Mouse (Mus musculus): Measurements from ENCODE around the gene Fli1.

The Fli1 gene

GRCm38 (mm10) chr9:32521331-32521730, 21.3 kb downstream of the Fli1 start:
- no peak for DNase-seq

GRCm38 (mm10) chr9:32520821-32521220, 21.8 kb downstream of the Fli1 start:
- no peak for DNase-seq

- no peak for DNase-seq
Measured at GRCm38 (mm10) chr9:32519101-32520051, 23.3 kb downstream of the Fli1 start.

GRCm38 (mm10) chr9:32518351-32519075, 24.1 kb downstream of the Fli1 start:
- DNase-seq = no peak

- DNase-seq = no peak
Measured at GRCm38 (mm10) chr9:32516691-32517090, 26.0 kb downstream of the Fli1 start.

GRCm38 (mm10) chr9:32515894-32516686, 26.6 kb downstream of the Fli1 start:
- no peak for DNase-seq

GRCm38 (mm10) chr9:32514406-32515058, 28.1 kb downstream of the Fli1 start:
- DNase-seq = no peak

GRCm38 (mm10) chr9:32513471-32513870, 29.2 kb downstream of the Fli1 start:
- DNase-seq = no peak

GRCm38 (mm10) chr9:32510454-32511263, 32.0 kb downstream of the Fli1 start:
- DNase-seq = no peak

- DNase-seq = no peak
Measured at GRCm38 (mm10) chr9:32509706-32510156, 32.9 kb downstream of the Fli1 start.

GRCm38 (mm10) chr9:32508648-32509047, 34.0 kb downstream of the Fli1 start:
- no peak for DNase-seq

- DNase-seq = no peak
Measured at GRCm38 (mm10) chr9:32508118-32508517, 34.5 kb downstream of the Fli1 start.

GRCm38 (mm10) chr9:32506866-32507861, 35.5 kb downstream of the Fli1 start:
- DNase-seq = no peak

- DNase-seq = no peak
Measured at GRCm38 (mm10) chr9:32506161-32506560, 36.5 kb downstream of the Fli1 start.

GRCm38 (mm10) chr9:32505460-32506075, 37.1 kb downstream of the Fli1 start:
- DNase-seq = no peak

GRCm38 (mm10) chr9:32503995-32504451, 38.6 kb downstream of the Fli1 start:
- DNase-seq = no peak

- DNase-seq = no peak
Measured at GRCm38 (mm10) chr9:32503423-32503822, 39.2 kb downstream of the Fli1 start.

- DNase-seq = no peak
Measured at GRCm38 (mm10) chr9:32502256-32503010, 40.2 kb downstream of the Fli1 start.

GRCm38 (mm10) chr9:32500886-32501285, 41.8 kb downstream of the Fli1 start:
- no peak for DNase-seq

Measured in right cerebral cortex, postnatal 4 days (tissue).